Mouse (Mus musculus): ENCODE measurements around the gene Uvssa. TPM values are rescaled to one million over a fixed set of nuclear protein-coding genes. Genes with fewer than 3 reads are reported as not detected.
"Not testable (repeated sequence)": the region's sequence is repeated elsewhere in the genome, so short reads cannot be mapped to it uniquely, and the experiment has no call there.

Uvssa gene
- polyA plus RNA-seq (2015; fragmentation: Nextera tagmentation; extraction: Ambion mirVana) = 8.1 TPM in 2 replicates

DNA sequence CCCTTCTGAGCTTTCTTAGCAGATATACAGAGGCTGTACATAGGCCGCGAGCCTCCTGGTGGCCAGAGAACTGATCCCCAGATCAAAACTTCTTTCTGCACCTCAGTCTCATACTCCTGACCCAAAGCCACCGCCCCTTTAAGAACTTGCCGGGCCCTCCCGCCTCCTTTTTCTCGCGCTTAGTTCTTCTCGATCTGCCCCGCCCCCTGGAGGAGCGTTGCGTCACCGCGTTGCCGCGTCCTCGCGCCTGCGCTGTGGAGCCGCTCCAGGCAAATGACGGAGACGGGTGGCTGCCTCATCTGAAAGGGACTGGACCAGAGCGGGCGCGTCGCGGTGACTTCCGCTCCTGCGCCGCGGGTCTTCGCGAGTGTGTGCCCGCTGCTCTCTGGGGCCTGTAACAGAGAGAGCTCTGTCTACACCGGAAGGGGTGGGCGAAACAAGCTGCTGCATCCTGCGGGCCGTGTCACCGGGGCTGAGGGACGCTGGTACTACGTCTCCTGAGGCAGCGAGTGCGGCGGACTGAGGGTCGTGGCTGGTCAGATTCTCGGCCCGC lies at the start of gene Uvssa:
Gene Uvssa, plus strand, starts transcription at position 248 of the 553 bp plus-strand sequence.
- Histone ChIP-seq H3K4me1 (ENCODE audit: control insufficient read depth, insufficient read depth, low read length) (peaks cover 14% of the 10 kb centered on the region), H3K4me3 (ENCODE audit: low read depth, low read length) (peak within 1 kb of the TSS; percentile 63), H3K27ac (ENCODE audit: low read length) (peak within 1 kb of the TSS; percentile 96), H3K4me2 (ENCODE audit: low read length) (peak within 1 kb of the TSS; percentile 86), H3K9ac (ENCODE audit: low read depth, low read length) (peak within 1 kb of the TSS; percentile 86), H3K36me3 (ENCODE audit: control insufficient read depth, insufficient read depth, low read length) (peaks cover 13% of the 10 kb centered on the region; the same call in 1 of the 2 replicates), H3K27me3 (ENCODE audit: control insufficient read depth, insufficient read depth, low read depth, low read length) (no peaks in the 10 kb centered on the region), H3K9me3 (replicated peaks; ENCODE audit: control insufficient read depth, low read length, poor library complexity, severe bottlenecking) (no peaks in the 10 kb centered on the region)
- ATAC-seq = peak; percentile 99
- under 1% methylated on average over 46 of the region's 46 CpGs for WGBS

DNA sequence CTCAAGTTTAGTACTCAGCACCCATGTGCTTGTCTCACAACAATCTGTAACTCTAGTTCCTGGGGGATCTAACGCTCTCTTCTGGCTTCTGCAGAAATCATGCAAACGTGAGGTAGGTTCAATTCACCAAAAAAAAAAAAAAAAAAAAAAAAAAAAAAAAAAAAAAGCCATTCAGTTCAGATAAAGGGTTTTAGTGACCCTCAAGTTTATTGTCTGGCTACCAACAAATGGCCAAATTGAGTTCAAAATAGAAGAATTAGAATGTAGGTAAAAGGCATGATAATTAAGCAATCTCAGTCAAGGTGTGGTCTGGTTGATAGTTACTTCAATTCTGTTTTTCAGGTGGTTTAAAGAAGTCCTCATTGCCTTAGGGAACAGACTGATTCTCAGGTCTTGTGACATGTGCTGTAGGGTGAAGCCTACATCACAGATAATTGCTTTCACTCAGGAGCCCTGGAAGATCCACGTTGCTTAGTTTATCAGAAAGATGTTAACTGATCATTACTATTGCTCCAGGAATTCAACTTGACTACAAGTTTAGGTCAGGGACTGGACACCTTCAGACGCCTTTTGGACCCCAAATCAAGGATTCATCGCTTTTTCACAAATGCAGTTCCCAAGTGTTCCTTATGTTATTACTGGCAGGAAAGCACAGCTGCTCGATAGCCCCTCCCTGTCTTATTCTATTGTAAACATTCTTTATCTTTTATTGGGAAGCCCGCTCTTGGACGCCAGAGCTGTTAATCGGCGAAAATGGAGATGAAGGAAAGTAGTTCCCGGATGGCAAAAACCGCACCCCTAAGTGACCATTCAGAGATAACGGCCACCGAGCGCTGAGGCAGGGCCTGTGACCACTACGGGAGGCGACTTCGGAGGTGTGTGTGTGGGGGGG lies 43.7 kb upstream of the Uvssa start:
- peaks cover 21% of the 10 kb centered on the region for H3K4me1 ChIP-seq (ENCODE audit: control insufficient read depth, insufficient read depth, low read length)
- no peaks in the 10 kb centered on the region for H3K36me3 ChIP-seq (ENCODE audit: control insufficient read depth, insufficient read depth, low read length)
- H3K9ac ChIP-seq (ENCODE audit: low read depth, low read length) = peak overlapping the region; percentile 77
- 24% methylated on average over 18 of the region's 18 CpGs for WGBS
- no peaks in the 10 kb centered on the region for H3K9me3 ChIP-seq (replicated peaks; ENCODE audit: control insufficient read depth, low read length, poor library complexity, severe bottlenecking)
- H3K27me3 ChIP-seq (ENCODE audit: control insufficient read depth, insufficient read depth, low read depth, low read length) = no peaks in the 10 kb centered on the region
- H3K4me3 ChIP-seq (ENCODE audit: low read depth, low read length) = peak overlapping the region; percentile 100
- peak overlapping the region; percentile 76 for H3K4me2 ChIP-seq (ENCODE audit: low read length)
- ATAC-seq = no peak
- peak overlapping the region; percentile 89 for H3K27ac ChIP-seq (ENCODE audit: low read length)

DNA sequence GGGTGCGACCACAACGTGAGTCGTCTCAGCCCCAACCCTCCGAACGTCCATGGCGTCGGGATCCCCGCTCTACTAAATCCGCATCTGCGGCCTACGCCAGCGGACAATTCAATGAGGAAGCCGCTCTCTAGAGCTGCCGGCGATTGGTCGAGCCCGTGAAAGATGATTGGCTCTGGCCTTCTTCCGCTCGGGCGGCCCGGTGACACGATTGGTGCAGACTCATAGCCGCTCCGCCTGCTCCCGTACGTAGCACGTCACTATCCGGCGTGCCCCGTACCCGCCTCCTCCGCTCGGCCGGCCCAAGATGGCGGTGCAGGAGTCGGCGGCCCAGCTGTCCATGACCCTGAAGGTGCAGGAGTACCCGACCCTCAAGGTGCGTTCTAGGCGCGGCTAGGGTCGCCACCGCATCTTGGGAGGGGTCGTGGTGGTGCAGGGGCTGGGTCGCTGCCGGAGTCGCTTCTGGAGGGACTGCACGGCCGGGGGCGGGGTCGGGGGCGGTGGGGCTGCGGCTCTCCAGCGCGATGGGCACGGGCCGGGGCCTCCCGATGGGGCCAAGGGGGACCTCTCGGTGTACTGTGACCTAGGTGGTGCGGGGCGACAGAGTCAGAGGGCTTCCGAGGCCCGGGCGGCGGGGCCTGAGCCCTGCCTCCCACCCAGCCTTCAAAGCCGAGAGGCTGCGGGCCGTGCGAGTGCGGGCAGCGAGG lies 42.9 kb upstream of the Uvssa start, which contains the start of gene Maea:
Gene Maea, plus strand, starts transcription at position 237 of the 704 bp plus-strand sequence.
- Histone ChIP-seq H3K4me3 (ENCODE audit: low read depth, low read length) (peak within 1 kb of the TSS; percentile 100), H3K9me3 (replicated peaks; ENCODE audit: control insufficient read depth, low read length, poor library complexity, severe bottlenecking) (no peaks in the 10 kb centered on the region), H3K4me1 (ENCODE audit: control insufficient read depth, insufficient read depth, low read length) (peaks cover 21% of the 10 kb centered on the region), H3K9ac (ENCODE audit: low read depth, low read length) (peak within 1 kb of the TSS; percentile 100), H3K27me3 (ENCODE audit: control insufficient read depth, insufficient read depth, low read depth, low read length) (no peaks in the 10 kb centered on the region), H3K4me2 (ENCODE audit: low read length) (peak within 1 kb of the TSS; percentile 76), H3K27ac (ENCODE audit: low read length) (peak within 1 kb of the TSS; percentile 89), H3K36me3 (ENCODE audit: control insufficient read depth, insufficient read depth, low read length) (no peaks in the 10 kb centered on the region)
- WGBS = under 1% methylated on average over 70 of the region's 71 CpGs
- ATAC-seq = peak; percentile 100

DNA sequence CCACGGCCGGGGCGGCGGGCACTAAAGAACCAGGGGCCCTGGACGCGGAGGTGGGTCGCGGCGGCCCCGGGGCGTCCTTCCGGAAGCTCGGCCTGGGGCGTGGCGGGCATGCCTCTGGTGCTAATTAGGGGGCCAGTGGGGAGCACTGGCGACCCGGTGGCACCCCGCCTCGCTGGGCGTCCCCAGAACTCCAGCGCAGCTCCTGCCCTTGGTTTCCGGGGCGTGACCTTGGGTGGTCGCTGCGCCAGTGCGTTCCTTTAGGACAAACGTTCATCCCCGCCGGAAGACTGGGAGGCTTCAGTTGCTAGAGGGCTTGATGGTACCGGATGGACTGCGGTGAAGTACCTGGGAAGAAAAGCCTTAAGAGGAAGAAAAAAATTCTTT lies 42.4 kb upstream of the Uvssa start:
- Histone ChIP-seq H3K27ac (ENCODE audit: low read length) (peak overlapping the region; percentile 83), H3K9me3 (replicated peaks; ENCODE audit: control insufficient read depth, low read length, poor library complexity, severe bottlenecking) (no peaks in the 10 kb centered on the region), H3K4me1 (ENCODE audit: control insufficient read depth, insufficient read depth, low read length) (peaks cover 21% of the 10 kb centered on the region), H3K4me2 (ENCODE audit: low read length) (peak overlapping the region; percentile 73), H3K4me3 (ENCODE audit: low read depth, low read length) (peak overlapping the region; percentile 100), H3K27me3 (ENCODE audit: control insufficient read depth, insufficient read depth, low read depth, low read length) (no peaks in the 10 kb centered on the region), H3K9ac (ENCODE audit: low read depth, low read length) (peak overlapping the region; percentile 100), H3K36me3 (ENCODE audit: control insufficient read depth, insufficient read depth, low read length) (no peaks in the 10 kb centered on the region)
- ATAC-seq = 0 out of 2 replicates have a peak, but pooled peaks have one; percentile 8
- WGBS = under 1% methylated on average over 31 of the region's 31 CpGs

DNA sequence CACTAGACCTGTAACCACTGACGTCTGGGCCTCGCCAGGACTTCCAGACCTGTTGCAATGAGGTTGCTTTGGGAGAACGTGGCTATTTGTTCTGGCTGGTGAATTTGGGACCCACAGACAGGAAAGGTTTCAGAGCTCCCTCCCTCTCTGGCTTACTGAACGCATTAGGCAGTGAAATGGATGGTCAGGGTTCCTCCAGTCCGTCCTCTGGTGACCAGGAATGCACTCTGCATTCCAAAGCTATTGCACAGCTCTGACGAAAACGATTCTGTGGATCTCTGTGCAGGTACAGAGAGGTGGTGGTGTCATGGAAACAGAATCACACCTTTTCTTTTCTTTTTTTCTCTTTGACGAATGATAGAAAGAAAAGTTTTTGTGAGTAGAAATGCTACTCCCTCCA lies 41.1 kb upstream of the Uvssa start:
- Histone ChIP-seq H3K36me3 (ENCODE audit: control insufficient read depth, insufficient read depth, low read length) (no peaks in the 10 kb centered on the region), H3K4me3 (ENCODE audit: low read depth, low read length) (no peak overlapping the region; the same call in 1 of the 2 replicates), H3K4me1 (ENCODE audit: control insufficient read depth, insufficient read depth, low read length) (peaks cover 21% of the 10 kb centered on the region), H3K27me3 (ENCODE audit: control insufficient read depth, insufficient read depth, low read depth, low read length) (no peaks in the 10 kb centered on the region), H3K4me2 (ENCODE audit: low read length) (peak overlapping the region; percentile 73; the same call in 1 of the 2 replicates), H3K9ac (ENCODE audit: low read depth, low read length) (no peak overlapping the region), H3K9me3 (replicated peaks; ENCODE audit: control insufficient read depth, low read length, poor library complexity, severe bottlenecking) (no peaks in the 10 kb centered on the region), H3K27ac (ENCODE audit: low read length) (no peak overlapping the region)
- no peak for ATAC-seq
- 81% methylated on average over 8 of the region's 8 CpGs for WGBS

DNA sequence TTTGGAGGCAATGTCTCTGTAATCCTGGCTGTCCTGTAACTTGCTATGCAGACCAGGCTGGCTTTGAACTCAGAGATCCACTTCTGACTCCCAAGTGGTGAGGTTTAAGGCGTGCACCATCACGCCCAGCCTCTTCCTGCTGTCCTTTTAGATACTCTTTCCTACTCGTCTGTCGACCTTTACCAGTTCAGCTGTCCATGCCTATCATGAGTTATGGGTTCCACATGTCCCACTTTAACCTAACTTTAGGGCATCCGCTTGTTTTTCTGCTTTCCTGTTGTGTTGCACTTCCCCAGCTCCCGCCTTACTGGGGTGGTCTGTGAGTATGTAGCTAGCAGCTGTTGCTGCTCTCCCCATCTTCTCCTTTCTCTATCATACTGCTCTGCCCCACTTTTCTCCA lies 37.2 kb upstream of the Uvssa start:
- H3K4me3 ChIP-seq (ENCODE audit: low read depth, low read length) = no peak overlapping the region
- 94% methylated on average over 6 of the region's 6 CpGs for WGBS
- ATAC-seq = no peak
- no peak overlapping the region for H3K27ac ChIP-seq (ENCODE audit: low read length)
- 0 out of 2 replicates have a peak, but pooled peaks cover 2% of the 10 kb centered on the region for H3K36me3 ChIP-seq (ENCODE audit: control insufficient read depth, insufficient read depth, low read length)
- no peaks in the 10 kb centered on the region for H3K9me3 ChIP-seq (replicated peaks; ENCODE audit: control insufficient read depth, low read length, poor library complexity, severe bottlenecking)
- no peak overlapping the region for H3K9ac ChIP-seq (ENCODE audit: low read depth, low read length)
- no peaks in the 10 kb centered on the region for H3K27me3 ChIP-seq (ENCODE audit: control insufficient read depth, insufficient read depth, low read depth, low read length)
- peaks cover 21% of the 10 kb centered on the region for H3K4me1 ChIP-seq (ENCODE audit: control insufficient read depth, insufficient read depth, low read length)
- no peak overlapping the region for H3K4me2 ChIP-seq (ENCODE audit: low read length)

DNA sequence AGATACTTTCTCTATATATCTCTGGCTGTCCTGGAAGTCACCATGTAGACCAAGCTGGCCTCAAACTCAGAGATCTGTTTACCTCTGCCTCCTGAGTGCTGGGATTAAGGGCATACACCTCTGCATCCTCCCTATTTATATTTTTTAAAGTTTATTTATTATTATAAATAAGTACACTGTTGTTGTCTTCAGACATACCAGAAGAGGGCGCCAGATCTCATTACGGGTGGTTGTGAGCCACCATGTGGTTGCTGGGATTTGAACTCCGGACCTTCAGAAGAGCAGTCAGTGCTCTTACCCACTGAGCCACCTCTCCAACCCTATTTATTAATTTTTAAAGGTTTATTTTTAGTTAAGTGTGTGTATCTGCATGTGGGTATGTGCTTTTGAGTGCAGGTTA lies 36.1 kb upstream of the Uvssa start:
- H3K27ac ChIP-seq (ENCODE audit: low read length); H3K36me3 ChIP-seq (ENCODE audit: control insufficient read depth, insufficient read depth, low read length); H3K27me3 ChIP-seq (ENCODE audit: control insufficient read depth, insufficient read depth, low read depth, low read length); H3K9ac ChIP-seq (ENCODE audit: low read depth, low read length); H3K4me2 ChIP-seq (ENCODE audit: low read length); H3K4me3 ChIP-seq (ENCODE audit: low read depth, low read length); H3K9me3 ChIP-seq (replicated peaks; ENCODE audit: control insufficient read depth, low read length, poor library complexity, severe bottlenecking); ATAC-seq: not testable (repeated sequence)
- 73% methylated on average over 3 of the region's 3 CpGs for WGBS
- H3K4me1 ChIP-seq (ENCODE audit: control insufficient read depth, insufficient read depth, low read length) = peaks cover 10% of the 10 kb centered on the region

DNA sequence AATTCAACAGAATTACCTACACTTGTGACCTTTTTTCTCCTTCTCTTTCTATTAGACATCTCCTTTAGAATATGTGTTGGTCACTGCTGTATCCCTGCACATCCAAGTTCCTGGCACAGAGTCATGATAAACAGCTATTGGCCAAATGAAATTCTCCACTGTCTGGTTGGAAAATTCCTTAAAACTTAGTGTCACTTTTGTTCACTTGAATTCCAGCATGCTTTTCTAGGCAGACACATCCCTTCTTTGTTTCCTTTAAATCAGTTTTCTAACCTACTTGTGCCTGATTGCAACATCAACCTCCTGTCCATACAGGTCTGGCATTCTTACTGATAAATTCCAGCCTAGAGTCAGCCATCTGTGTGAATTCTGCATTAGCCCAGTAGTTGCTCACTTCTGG lies 35.5 kb upstream of the Uvssa start:
- Histone ChIP-seq H3K4me3 (ENCODE audit: low read depth, low read length) (no peak overlapping the region), H3K36me3 (ENCODE audit: control insufficient read depth, insufficient read depth, low read length) (0 out of 2 replicates have a peak, but pooled peaks cover 2% of the 10 kb centered on the region), H3K27me3 (ENCODE audit: control insufficient read depth, insufficient read depth, low read depth, low read length) (no peaks in the 10 kb centered on the region), H3K9ac (ENCODE audit: low read depth, low read length) (no peak overlapping the region), H3K4me1 (ENCODE audit: control insufficient read depth, insufficient read depth, low read length) (peaks cover 5% of the 10 kb centered on the region), H3K27ac (ENCODE audit: low read length) (no peak overlapping the region), H3K4me2 (ENCODE audit: low read length) (no peak overlapping the region), H3K9me3 (replicated peaks; ENCODE audit: control insufficient read depth, low read length, poor library complexity, severe bottlenecking) (no peaks in the 10 kb centered on the region)
- no peak for ATAC-seq

Data from midbrain, embryonic 16.5 days (tissue).